ENCODE assay signal across 16 mouse cellular contexts in genomic region chr1:36296466-36297149, GRCm38 (mm10). TPM values are rescaled to one million over a fixed set of nuclear protein-coding genes. Genes with fewer than 3 reads are reported as not detected.
A peak's percentile ranks its signal among the peaks of the same experiment; 100 is the strongest.
DNase-seq lines count a peak whose midpoint lies in the region; ATAC-seq lines count a peak whose summit lies in the region.
"Had no signal": no experiment of that assay in that cellular context is flagged by ENCODE, and none has a peak within 500 bp of the region (broad histone marks: within the 10 kb centered on the region; RNA-seq: fewer than 3 reads in every experiment).

No protein-coding gene starts in this region.

- H3K4me1 ChIP-seq in intestine, embryonic 15.5 days (replicated peaks): no peaks in the 10 kb centered on the region
- H3K4me1 ChIP-seq: limb, embryonic 12.5 days had no signal

- no peak overlapping the region for H3K4me3 ChIP-seq in intestine, embryonic 15.5 days (replicated peaks)
- H3K4me3 ChIP-seq: embryonic facial prominence, embryonic 10.5 days; heart, embryonic 13.5 days; limb, embryonic 12.5 days; neural tube, embryonic 13.5 days had no signal

- peak; percentile 42 for DNase-seq in spleen, adult 18-20 months
- no peak for DNase-seq in spleen, postnatal 14 days (ENCODE audit: low spot score in 2 of 2)
- peak; percentile 52 to 65 for DNase-seq in cerebellum, postnatal 10 days
- no peak for DNase-seq in retina, embryonic 14.5 days (ENCODE audit: low spot score)
- DNase-seq: adrenal gland, postnatal 10 days; kidney, adult 18-20 months; layer of hippocampus, adult 9-11 months; right cerebral cortex, postnatal 25 days had no signal

- 0 out of 2 replicates have a peak, but pooled peaks cover 12% of the 10 kb centered on the region for H3K27me3 ChIP-seq in intestine, embryonic 15.5 days (replicated peaks)
- H3K27me3 ChIP-seq: neural tube, embryonic 13.5 days had no signal

- no peak overlapping the region for H3K9ac ChIP-seq in intestine, embryonic 15.5 days
- H3K9ac ChIP-seq: heart, embryonic 13.5 days; limb, embryonic 12.5 days; neural tube, embryonic 13.5 days had no signal

- H3K4me2 ChIP-seq in intestine, embryonic 15.5 days (replicated peaks): no peak overlapping the region
- H3K4me2 ChIP-seq: heart, embryonic 13.5 days; limb, embryonic 12.5 days; neural tube, embryonic 13.5 days had no signal

- no peaks in the 10 kb centered on the region for H3K36me3 ChIP-seq in intestine, embryonic 15.5 days
- H3K36me3 ChIP-seq: embryonic facial prominence, embryonic 10.5 days; heart, embryonic 13.5 days; limb, embryonic 12.5 days; neural tube, embryonic 13.5 days had no signal

- H3K9me3 ChIP-seq in intestine, embryonic 15.5 days: no peaks in the 10 kb centered on the region
- H3K9me3 ChIP-seq: embryonic facial prominence, embryonic 10.5 days; heart, embryonic 13.5 days; limb, embryonic 12.5 days; neural tube, embryonic 13.5 days had no signal

- 60% methylated on average over 9 of the region's 9 CpGs for WGBS in intestine, embryonic 15.5 days

- no peak overlapping the region for H3K27ac ChIP-seq in intestine, embryonic 15.5 days
- H3K27ac ChIP-seq: embryonic facial prominence, embryonic 10.5 days; heart, embryonic 13.5 days; limb, embryonic 12.5 days; neural tube, embryonic 13.5 days had no signal

- ATAC-seq in activated CD4-positive, CD25-positive, alpha-beta regulatory T cell, adult 4 months: peak; percentile 73
- ATAC-seq in megakaryocyte progenitor cell, adult 5-6 weeks (replicated peaks; ENCODE audit: poor library complexity): peak; percentile 78
- ATAC-seq in intestine, embryonic 15.5 days: no peak
- no peak; the same call in 1 of the 2 replicates for ATAC-seq in megakaryocyte-erythroid progenitor cell, adult 5-6 weeks (replicated peaks; ENCODE audit: low FRiP score, low TSS enrichment, poor library complexity, severe bottlenecking)

RNA-seq across cellular contexts. Expression of gene Arid5a, which starts 10.9 kb away (rescaled TPM):
- 10 to 100 TPM; 74.3 to 91.9 TPM for polyA plus RNA-seq in activated CD4-positive, CD25-positive, alpha-beta regulatory T cell, adult 4 months (2017; shearing (Covaris generic))
- 13.2 and 13.8 TPM in 2 replicates for total RNA-seq in megakaryocyte progenitor cell, adult 5-6 weeks (2015)
- total RNA-seq in megakaryocyte progenitor cell, adult 5-6 weeks (2017): 24.9 and 29.5 TPM in 2 replicates
- polyA plus RNA-seq in intestine, embryonic 15.5 days (2015; fragmentation: Nextera tagmentation; extraction: Ambion mirVana): 3.2 and 5.3 TPM in 2 replicates
- 6.0 and 7.6 TPM in 2 replicates for total RNA-seq in megakaryocyte-erythroid progenitor cell, adult 5-6 weeks (2014; fragmentation: Nextera tagmentation)
- total RNA-seq in megakaryocyte-erythroid progenitor cell, adult 5-6 weeks (2017): 3.2 and 4.3 TPM in 2 replicates

RNA-seq across cellular contexts. Expression of gene Neurl3, which starts 22.1 kb away (rescaled TPM):
- polyA plus RNA-seq in activated CD4-positive, CD25-positive, alpha-beta regulatory T cell, adult 4 months (2017; shearing (Covaris generic)): 10 to 100 TPM; 62.2 to 87.1 TPM
- total RNA-seq in megakaryocyte progenitor cell, adult 5-6 weeks (2015): 8.5 and 11.4 TPM in 2 replicates
- total RNA-seq in megakaryocyte progenitor cell, adult 5-6 weeks (2017): 14.4 and 15.9 TPM in 2 replicates
- 24.2 and 25.6 TPM in 2 replicates for polyA plus RNA-seq in intestine, embryonic 15.5 days (2015; fragmentation: Nextera tagmentation; extraction: Ambion mirVana)
- 5.4 and 5.5 TPM in 2 replicates for total RNA-seq in megakaryocyte-erythroid progenitor cell, adult 5-6 weeks (2014; fragmentation: Nextera tagmentation)
- total RNA-seq in megakaryocyte-erythroid progenitor cell, adult 5-6 weeks (2017): 7.4 and 7.8 TPM in 2 replicates

RNA-seq across cellular contexts. Expression of gene Uggt1, which starts 52.1 kb away (rescaled TPM):
- 10 to 100 TPM; 19.1 to 22.8 TPM for polyA plus RNA-seq in activated CD4-positive, CD25-positive, alpha-beta regulatory T cell, adult 4 months (2017; shearing (Covaris generic))
- total RNA-seq in megakaryocyte progenitor cell, adult 5-6 weeks (2015): 90.2 and 94.4 TPM in 2 replicates
- 118 and 151 TPM in 2 replicates for total RNA-seq in megakaryocyte progenitor cell, adult 5-6 weeks (2017)
- polyA plus RNA-seq in intestine, embryonic 15.5 days (2015; fragmentation: Nextera tagmentation; extraction: Ambion mirVana): 50.3 and 57.5 TPM in 2 replicates
- total RNA-seq in megakaryocyte-erythroid progenitor cell, adult 5-6 weeks (2014; fragmentation: Nextera tagmentation): 48.7 and 55.4 TPM in 2 replicates
- 54.7 and 89.5 TPM in 2 replicates for total RNA-seq in megakaryocyte-erythroid progenitor cell, adult 5-6 weeks (2017)

Comparison
In these comparisons a context has a peak if more than half of its experiments do, and no peak if none do; other contexts are left out.
1. DNase-seq: peak in spleen, adult 18-20 months (2 of 2) and cerebellum, postnatal 10 days (2 of 2); none in spleen, postnatal 14 days (0 of 2) and retina, embryonic 14.5 days (single experiment).
2. ATAC-seq: peak in activated CD4-positive, CD25-positive, alpha-beta regulatory T cell, adult 4 months (single experiment) and megakaryocyte progenitor cell, adult 5-6 weeks (single experiment); none in intestine, embryonic 15.5 days (single experiment) and megakaryocyte-erythroid progenitor cell, adult 5-6 weeks (single experiment).